Mouse (Mus musculus): Measurements from ENCODE around the gene Slc17a2. TPM values are rescaled to one million over a fixed set of nuclear protein-coding genes. Genes with fewer than 3 reads are reported as not detected.

Gene Slc17a2
- total RNA-seq, 2 experiments from 2014 or later = not detected

- no peak overlapping the region for H3K4me3 ChIP-seq
- no peak for DNase-seq
- intact Hi-C loops (cut with DNase I) = no loop called here
- TF ChIP-seq CTCF (IDR thresholded peaks at IDR 0.05) = no peak
- no peak overlapping the region for H3K27ac ChIP-seq
Measured at GRCm38 (mm10) chr13:23867000-23867399, 60.2 kb downstream of the Slc17a2 start.

- intact Hi-C loops (cut with DNase I) = no loop called here
- Histone ChIP-seq H3K27ac (no peak within 1 kb of the TSS), H3K4me3 (no peak within 1 kb of the TSS)
- TF ChIP-seq CTCF (IDR thresholded peaks at IDR 0.05) = no peak
- DNase-seq = no peak
Measured at GRCm38 (mm10) chr13:23867405-23867804, 60.6 kb downstream of the Slc17a2 start, which contains the start of gene Slc17a1. Gene Slc17a1, plus strand, starts transcription at chr13:23867750.

GRCm38 (mm10) chr13:23868790-23869533, 62.2 kb downstream of the Slc17a2 start:
- intact Hi-C loops (cut with DNase I) = no loop called here
- DNase-seq = no peak
- Histone ChIP-seq H3K27ac (no peak overlapping the region), H3K4me3 (no peak overlapping the region)
- TF ChIP-seq CTCF (IDR thresholded peaks at IDR 0.05) = no peak

GRCm38 (mm10) chr13:23869996-23870395, 63.2 kb downstream of the Slc17a2 start:
- intact Hi-C loops (cut with DNase I) = no loop called here

GRCm38 (mm10) chr13:23873141-23873540, 66.3 kb downstream of the Slc17a2 start:
- Histone ChIP-seq H3K4me3 (no peak overlapping the region), H3K27ac (no peak overlapping the region)
- DNase-seq = no peak
- TF ChIP-seq CTCF (IDR thresholded peaks at IDR 0.05) = no peak
- intact Hi-C loops (cut with DNase I) = no loop called here

More at GRCm38 (mm10) chr13:23869996-23870395, 63.2 kb downstream of the Slc17a2 start:
- no peak for DNase-seq
- Histone ChIP-seq H3K4me3 (no peak overlapping the region), H3K27ac (no peak overlapping the region)
- TF ChIP-seq CTCF (IDR thresholded peaks at IDR 0.05) = no peak

Other genes starting within 250 kb of the Slc17a2 start
- 10 to 100 TPM in 1 of 2 experiments, 1 to 10 TPM in 1; 8.3 to 12.9 TPM for gene Hist1h3e, start 244.6 kb upstream of the Slc17a2 start, total RNA-seq (2021)
- under 1 TPM in 1 of 2 experiments, not detected in 1; 0.45 TPM for gene Hist1h2ae, start 235.8 kb upstream of the Slc17a2 start, total RNA-seq (2021)
- 1 to 10 TPM; 2.9 to 7.6 TPM for gene Hist1h2bg, start 235.6 kb upstream of the Slc17a2 start, total RNA-seq (2021)
- 1 to 10 TPM; 3.6 to 3.8 TPM for gene Hist1h2bf, start 232.8 kb upstream of the Slc17a2 start, total RNA-seq (2021)
- 1 to 10 TPM; 1.0 to 1.3 TPM for gene Hist1h2ad, start 232.6 kb upstream of the Slc17a2 start, total RNA-seq (2021)
- gene Hist1h3d, start 231.2 kb upstream of the Slc17a2 start, total RNA-seq (2021) = 1 to 10 TPM; 2.0 to 3.0 TPM
- 10 to 100 TPM; 31.0 to 36.0 TPM for gene Hist1h4d, start 225.4 kb upstream of the Slc17a2 start, total RNA-seq (2021)
- 10 to 100 TPM; 10.8 to 17.5 TPM for gene Hist1h2be, start 185.9 kb upstream of the Slc17a2 start, total RNA-seq (2021)
- 10 to 100 TPM; 29.1 to 34.0 TPM for gene Hist1h1e, start 184.4 kb upstream of the Slc17a2 start, total RNA-seq (2021)
- gene Hist1h2ac, start 123.0 kb upstream of the Slc17a2 start, total RNA-seq (2021) = under 1 TPM; 0.84 to 0.92 TPM
- 10 to 100 TPM; 59.1 to 76.4 TPM for gene Hist1h2bc, start 122.8 kb upstream of the Slc17a2 start, total RNA-seq (2021)
- gene Hist1h1t, start 111.2 kb upstream of the Slc17a2 start, total RNA-seq (2021) = not detected
- gene Hist1h4c, start 108.5 kb upstream of the Slc17a2 start, total RNA-seq (2021) = 10 to 100 TPM; 49.8 to 61.2 TPM
- gene Hfe, start 96.1 kb upstream of the Slc17a2 start, total RNA-seq (2021) = 10 to 100 TPM; 16.0 to 18.7 TPM
- gene Hist1h1c, start 68.2 kb upstream of the Slc17a2 start, total RNA-seq (2021) = 100 to 1,000 TPM; 135 to 164 TPM
- gene Hist1h3c, start 61.4 kb upstream of the Slc17a2 start, total RNA-seq (2021) = not detected
- 1 to 10 TPM; 1.1 to 2.3 TPM for gene Hist1h2bb, start 60.3 kb upstream of the Slc17a2 start, total RNA-seq (2021)
- gene Hist1h2ab, start 55.9 kb upstream of the Slc17a2 start, total RNA-seq (2021) = 1 to 10 TPM in 1 of 2 experiments, not detected in 1; 1.9 TPM
- gene Hist1h3b, start 54.7 kb upstream of the Slc17a2 start, total RNA-seq (2021) = 1 to 10 TPM; 1.6 to 1.8 TPM
- gene Hist1h4b, start 50.0 kb upstream of the Slc17a2 start, total RNA-seq (2021) = 1 to 10 TPM; 2.1 to 3.7 TPM
- 1 to 10 TPM in 1 of 2 experiments, under 1 TPM in 1; 0.61 to 1.4 TPM for gene Hist1h4a, start 45.8 kb upstream of the Slc17a2 start, total RNA-seq (2021)
- 1 to 10 TPM; 2.9 to 4.2 TPM for gene Hist1h3a, start 44.6 kb upstream of the Slc17a2 start, total RNA-seq (2021)
- 1 to 10 TPM; 1.2 to 1.5 TPM for gene Hist1h1a, start 43.3 kb upstream of the Slc17a2 start, total RNA-seq (2021)
- not detected for gene Trim38, start 37.1 kb upstream of the Slc17a2 start, total RNA-seq (2021)
- gene Slc17a3, start 32.4 kb downstream of the Slc17a2 start, total RNA-seq (2021) = not detected
- not detected for gene Slc17a1, start 60.8 kb downstream of the Slc17a2 start, total RNA-seq (2021)
- gene Slc17a4, start 108.0 kb downstream of the Slc17a2 start, total RNA-seq (2021) = not detected
- gene Hist1h2ba, start 127.2 kb downstream of the Slc17a2 start, total RNA-seq (2021) = not detected
- gene Hist1h2aa, start 127.5 kb downstream of the Slc17a2 start, total RNA-seq (2021) = not detected
- gene Scgn, start 184.2 kb downstream of the Slc17a2 start, total RNA-seq (2021) = not detected

All from gastrocnemius, adult 2 months (tissue).